Mouse (Mus musculus): Measurements from ENCODE around the gene Mgat1. TPM values are rescaled to one million over a fixed set of nuclear protein-coding genes. Genes with fewer than 3 reads are reported as not detected.
A peak's percentile ranks its signal among the peaks of the same experiment; 100 is the strongest.

Gene Mgat1
- 83.2 and 118 TPM in 2 replicates for total RNA-seq (2012; rRNA removed)
- 63.2 and 67.7 TPM in 2 replicates for total RNA-seq (2014; rRNA removed)
- 80.9 and 90.5 TPM in 2 replicates for polyA plus RNA-seq (2012; ENCODE audit: insufficient read length, low read depth)

DNA sequence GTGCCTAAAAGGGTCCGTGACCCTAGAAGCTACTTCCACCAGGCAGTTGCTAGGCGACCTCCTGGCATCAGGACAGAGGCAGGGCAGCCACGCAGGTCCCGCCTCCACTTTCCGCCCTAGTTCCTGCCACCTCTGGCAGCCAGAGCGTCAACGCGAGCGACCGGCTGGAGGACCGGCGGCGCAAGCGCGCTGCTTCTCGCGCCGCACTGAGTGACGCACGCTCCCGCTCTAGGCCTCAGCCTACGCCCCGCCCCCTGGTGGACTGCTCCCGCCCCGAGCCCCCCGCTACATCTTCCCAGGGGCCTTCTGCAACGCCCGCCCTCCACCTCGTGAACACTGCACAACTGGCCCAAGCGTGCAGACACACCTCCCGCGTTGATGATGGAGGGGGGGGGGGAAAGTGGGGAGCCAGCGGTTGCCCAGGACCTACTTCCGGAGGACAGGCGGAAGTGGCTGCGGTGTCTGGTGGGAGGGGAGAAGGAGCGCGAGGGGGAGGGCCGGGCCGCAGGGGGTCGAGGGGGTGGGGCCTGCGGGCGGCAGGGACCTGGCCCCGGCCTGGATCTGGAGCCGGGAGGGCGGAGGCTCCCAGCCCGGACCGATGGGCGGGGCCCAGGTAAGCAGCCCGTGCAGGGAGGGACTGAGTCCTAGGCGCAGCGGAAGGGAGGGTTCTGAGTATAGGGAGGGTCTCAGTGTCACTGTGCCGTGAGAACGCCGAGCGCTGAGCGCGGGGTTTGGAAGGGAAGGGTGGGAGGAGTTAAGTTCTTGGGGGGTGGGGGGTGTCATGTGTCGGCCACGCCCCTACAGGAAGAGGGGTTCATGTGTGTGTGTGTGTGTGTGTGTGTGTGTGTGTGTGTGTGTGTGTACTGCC lies at the start of gene Mgat1:
TSS of gene Mgat1 (plus strand) at position 465 of the 868 bp plus-strand sequence.
- Histone ChIP-seq H3K27me3 (replicated peaks) (no peaks in the 10 kb centered on the region), H3K27ac (ENCODE audit: insufficient read depth, low read depth) (peak within 1 kb of the TSS; percentile 88), H3K79me2 (replicated peaks; ENCODE audit: control insufficient read depth, extremely low read depth, insufficient read depth, poor library complexity, severe bottlenecking) (peaks cover 32% of the 10 kb centered on the region), H3K4me2 (ENCODE audit: insufficient read depth, low read depth, poor library complexity, severe bottlenecking) (peak within 1 kb of the TSS; percentile 55), H3K4me1 (ENCODE audit: control insufficient read depth in 1 of 2, insufficient read depth in 2 of 2) (peaks cover 8 to 59% of the 10 kb centered on the region in 2 experiments; a peak in 3 of 4 replicates), H3K9me3 (replicated peaks; ENCODE audit: low read length) (no peaks in the 10 kb centered on the region), H3K4me3 (replicated peaks in 1 of 3; ENCODE audit: low read depth in 2 of 3, low read length in 2 of 3, poor library complexity in 1 of 3) (peak within 1 kb of the TSS; percentile 69 to 94 (median 72)), H3K36me3 (replicated peaks in 1 of 2; ENCODE audit: control insufficient read depth in 1 of 2, insufficient read depth in 1 of 2, low read length in 1 of 2) (no peaks in the 10 kb centered on the region), H3K9ac (ENCODE audit: insufficient read depth, low read depth) (peak within 1 kb of the TSS; percentile 50)
- in situ Hi-C loops (cut with MboI; ENCODE audit: low pct_ligation_motif_present, low pct_unique_long_range_greater_than_20kb, low sequenced_read_pairs) = loop anchor here (5.0 kb wide), 1 partner anchor 372 kb away; the partner anchor contains the start of gene Irgm1
- DNase-seq (ENCODE audit: extremely low read depth) = peak; percentile 98
- dilution Hi-C loops (cut with MboI; ENCODE audit: extremely low pct_ligation_motif_present, extremely low pct_unique_long_range_greater_than_20kb, low sequenced_read_pairs) = no loop called here
- TF ChIP-seq KAT2A (IDR thresholded peaks at IDR 0.05; ENCODE audit: insufficient replicate concordance, low read length) (peak; percentile 51; the same call in 1 of the 2 replicates), CHD1 (IDR thresholded peaks at IDR 0.05; ENCODE audit: low read depth, low read length) (peak; percentile 84), HCFC1 (IDR thresholded peaks at IDR 0.05; ENCODE audit: low read depth, low read length) (peak; percentile 83), USF2 (conservative IDR thresholded peaks at IDR 0.05; ENCODE audit: low read depth, low read length) (no peak), MAFK (IDR thresholded peaks at IDR 0.05; ENCODE audit: insufficient replicate concordance, low read length) (0 out of 2 replicates have a peak, but pooled peaks have one; percentile 15), SIN3A (IDR thresholded peaks at IDR 0.05; ENCODE audit: low read length) (peak; percentile 88), ZC3H11A (IDR thresholded peaks at IDR 0.05; ENCODE audit: low read depth, low read length) (no peak), UBTF (IDR thresholded peaks at IDR 0.05; ENCODE audit: low read depth, low read length) (no peak), PAX5 (IDR thresholded peaks at IDR 0.05; ENCODE audit: low read length) (no peak), MEF2A (IDR thresholded peaks at IDR 0.05; ENCODE audit: borderline replicate concordance, low read depth, low read length) (no peak), POLR2AphosphoS2 (IDR thresholded peaks at IDR 0.05; ENCODE audit: low read depth, low read length) (peak; percentile 56), MYC (IDR thresholded peaks at IDR 0.05; ENCODE audit: low read depth, low read length) (peak; percentile 23; the same call in 1 of the 2 replicates), CTCF (conservative IDR thresholded peaks at IDR 0.05 in 1 of 2, IDR thresholded peaks at IDR 0.05 in 1 of 2; ENCODE audit: low read depth in 2 of 2, low read length in 2 of 2) (no peak), MAX (IDR thresholded peaks at IDR 0.05; ENCODE audit: low read length) (0 out of 2 replicates have a peak, but pooled peaks have one; percentile 12), NRF1 (IDR thresholded peaks at IDR 0.05; ENCODE audit: low read depth, low read length) (peak; percentile 90), ZNF384 (IDR thresholded peaks at IDR 0.05; ENCODE audit: low read depth, low read length) (0 out of 2 replicates have a peak, but pooled peaks have one; percentile 10), E2F4 (IDR thresholded peaks at IDR 0.05; ENCODE audit: insufficient replicate concordance, low read depth, low read length) (0 out of 2 replicates have a peak, but pooled peaks have one; percentile 50), TCF12 (IDR thresholded peaks at IDR 0.05; ENCODE audit: low read depth, low read length) (peak; percentile 61), BHLHE40 (IDR thresholded peaks at IDR 0.05; ENCODE audit: low read depth, low read length) (peak; percentile 81), EP300 (IDR thresholded peaks at IDR 0.05; ENCODE audit: low read length) (0 out of 2 replicates have a peak, but pooled peaks have one; percentile 15), TBP (conservative IDR thresholded peaks at IDR 0.05; ENCODE audit: low read depth, low read length) (0 out of 2 replicates have a peak, but pooled peaks have one; percentile 2), JUN (IDR thresholded peaks at IDR 0.05; ENCODE audit: insufficient read depth, low read depth, low read length) (no peak), ZKSCAN1 (IDR thresholded peaks at IDR 0.05; ENCODE audit: borderline replicate concordance, low read depth, low read length) (no peak), CHD2 (IDR thresholded peaks at IDR 0.05; ENCODE audit: low read length) (no peak; the same call in none of the 2 replicates), SMC3 (IDR thresholded peaks at IDR 0.05; ENCODE audit: low read depth, low read length) (no peak; the same call in none of the 2 replicates), RAD21 (IDR thresholded peaks at IDR 0.05; ENCODE audit: low read depth, low read length) (no peak; the same call in 1 of the 2 replicates), ETS1 (conservative IDR thresholded peaks at IDR 0.05; ENCODE audit: low read depth, low read length) (peak; percentile 39), GABPA (IDR thresholded peaks at IDR 0.05; ENCODE audit: insufficient replicate concordance, low read depth, low read length) (no peak; the same call in 1 of the 2 replicates), NELFE (IDR thresholded peaks at IDR 0.05; ENCODE audit: low read depth, low read length) (peak; percentile 17; the same call in 1 of the 2 replicates), IRF4 (IDR thresholded peaks at IDR 0.05; ENCODE audit: low read depth, low read length) (peak; percentile 69; the same call in 1 of the 2 replicates), ZMIZ1 (IDR thresholded peaks at IDR 0.05; ENCODE audit: low read depth, low read length) (peak; percentile 76), MXI1 (IDR thresholded peaks at IDR 0.05; ENCODE audit: low read depth, low read length) (peak; percentile 84), RCOR1 (conservative IDR thresholded peaks at IDR 0.05; ENCODE audit: low read depth, low read length) (peak; percentile 65; the same call in 1 of the 2 replicates), MAZ (IDR thresholded peaks at IDR 0.05; ENCODE audit: low read depth, low read length) (peak; percentile 51; the same call in 1 of the 2 replicates), POLR2A (IDR thresholded peaks at IDR 0.05; ENCODE audit: low read depth, low read length) (peak; percentile 53), USF1 (IDR thresholded peaks at IDR 0.05; ENCODE audit: low read depth, low read length) (no peak; the same call in 1 of the 2 replicates)
